ENCODE assay signal across 7 mouse cellular contexts in genomic region chr17:34959130-34959778, GRCm38 (mm10). TPM values are rescaled to one million over a fixed set of nuclear protein-coding genes. Genes with fewer than 3 reads are reported as not detected.
DNase-seq lines count a peak whose midpoint lies in the region; ATAC-seq lines count a peak whose summit lies in the region.
"Not testable (repeated sequence)": the region's sequence is repeated elsewhere in the genome, so short reads cannot be mapped to it uniquely, and the experiment has no call there.

TSS of gene Hspa1b (minus strand) at chr17:34959238.

- peak within 1 kb of the TSS; percentile 66 for H3K9ac ChIP-seq in limb, embryonic 12.5 days (replicated peaks)
- H3K9ac ChIP-seq in midbrain, embryonic 13.5 days (replicated peaks) = peak within 1 kb of the TSS; percentile 40

- H3K4me2 ChIP-seq in limb, embryonic 12.5 days = peak within 1 kb of the TSS; percentile 65
- peak within 1 kb of the TSS; percentile 64 for H3K4me2 ChIP-seq in midbrain, embryonic 13.5 days (replicated peaks)

- peak; percentile 39 to 52 for DNase-seq in adrenal gland, postnatal 4 days (ENCODE audit: low spot score in 2 of 2)
- peak; percentile 94 for DNase-seq in heart, adult 9 months (ENCODE audit: low spot score in 2 of 2)
- peak; percentile 94 for DNase-seq in kidney, adult 9 months
- DNase-seq in spleen, adult 12 weeks (ENCODE audit: low spot score) = peak; percentile 76

- H3K9me3 ChIP-seq in limb, embryonic 12.5 days; midbrain, embryonic 13.5 days: not testable (repeated sequence)

- H3K27ac ChIP-seq in limb, embryonic 12.5 days = peak within 1 kb of the TSS; percentile 91
- not testable (repeated sequence) for H3K27ac ChIP-seq in midbrain, embryonic 13.5 days

- WGBS in limb, embryonic 12.5 days = under 1% methylated on average over 32 of the region's 32 CpGs
- WGBS in midbrain, embryonic 13.5 days = 0% methylated on average over 27 of the region's 32 CpGs

- H3K27me3 ChIP-seq in limb, embryonic 12.5 days = peaks cover 43% of the 10 kb centered on the region
- peaks cover 55% of the 10 kb centered on the region for H3K27me3 ChIP-seq in midbrain, embryonic 13.5 days

- peak within 1 kb of the TSS; percentile 55 for H3K4me3 ChIP-seq in limb, embryonic 12.5 days (replicated peaks)
- H3K4me3 ChIP-seq in midbrain, embryonic 13.5 days (replicated peaks) = peak within 1 kb of the TSS; percentile 40

- H3K4me1 ChIP-seq in limb, embryonic 12.5 days (replicated peaks) = not testable (repeated sequence)
- H3K4me1 ChIP-seq in midbrain, embryonic 13.5 days (replicated peaks) = peaks cover 12% of the 10 kb centered on the region; the same call in 1 of the 2 replicates

- ATAC-seq in erythroblast, adult 5-6 weeks (replicated peaks; ENCODE audit: low FRiP score, poor library complexity, severe bottlenecking) = peak; percentile 97
- ATAC-seq in limb, embryonic 12.5 days (ENCODE audit: insufficient number of reproducible peaks, insufficient read depth, low FRiP score, low TSS enrichment, low read depth) = peak; percentile 91
- ATAC-seq in midbrain, embryonic 13.5 days = peak; percentile 95

- not testable (repeated sequence) for H3K36me3 ChIP-seq in limb, embryonic 12.5 days; midbrain, embryonic 13.5 days

RNA-seq across cellular contexts. Expression of gene Hspa1b, which starts in this region (rescaled TPM):
- total RNA-seq in adrenal gland, postnatal 4 days (2021) = 10 to 100 TPM; 26.9 to 33.2 TPM
- total RNA-seq in erythroblast, adult 5-6 weeks (2015; ENCODE audit: low replicate concordance) = 4.0 and 7.3 TPM in 2 replicates
- 4.3 and 7.9 TPM in 2 replicates for total RNA-seq in erythroblast, adult 5-6 weeks (2017; ENCODE audit: low replicate concordance)
- 0.19 TPM in 1 of 2 replicates, not detected in the other for polyA plus RNA-seq in limb, embryonic 12.5 days (2016; fragmentation: Nextera tagmentation; extraction: Ambion mirVana)
- polyA plus RNA-seq in midbrain, embryonic 13.5 days (2015; fragmentation: Nextera tagmentation; extraction: Ambion mirVana) = 0.10 and 0.11 TPM in 2 replicates

Comparison
In these comparisons a context has a peak if more than half of its experiments do, and no peak if none do; other contexts are left out.
1. Peak in ATAC-seq, H3K4me3 ChIP-seq, H3K27ac ChIP-seq, H3K9ac ChIP-seq and H3K4me2 ChIP-seq in limb, embryonic 12.5 days; RNA of the gene not detected or under 1 TPM.
2. Peak in ATAC-seq, H3K4me3 ChIP-seq, H3K9ac ChIP-seq and H3K4me2 ChIP-seq in midbrain, embryonic 13.5 days; RNA of the gene not detected or under 1 TPM.